Mouse (Mus musculus): ENCODE data around the gene Col7a1. TPM values are rescaled to one million over a fixed set of nuclear protein-coding genes. Genes with fewer than 3 reads are reported as not detected.

Col7a1 gene
- polyA plus RNA-seq, 1 experiment from 2014 or later: 1.1 TPM

DNA sequence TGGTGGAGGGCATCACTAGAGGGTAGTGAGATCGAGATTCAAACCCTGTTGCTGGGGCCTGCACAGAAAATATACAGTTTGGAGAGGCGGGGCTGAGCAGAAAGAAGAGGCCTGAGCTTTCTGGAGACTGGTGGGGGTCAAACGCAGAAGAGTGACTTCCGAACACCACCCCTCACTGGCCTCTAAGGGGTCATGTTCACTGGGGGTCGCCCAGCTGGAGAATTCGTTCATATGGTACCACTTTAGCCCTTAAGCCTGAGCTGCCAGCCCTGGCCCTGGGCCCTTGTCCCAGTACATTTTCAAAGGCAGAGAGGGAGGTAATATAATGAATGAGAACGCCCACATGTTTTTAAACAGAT is 37.1 kb downstream of the Col7a1 start:
- H3K4me3 ChIP-seq (ENCODE audit: low read depth, low read length): no peak overlapping the region
- peaks cover 9% of the 10 kb centered on the region for H3K4me1 ChIP-seq (ENCODE audit: control insufficient read depth, insufficient read depth, low read length)
- ATAC-seq: no peak

GRCm38 (mm10) chr9:108991428-108992084 is 38.2 kb downstream of the Col7a1 start, which contains the start of gene Pfkfb4:
Gene Pfkfb4, plus strand, starts transcription at chr9:108991778.
- H3K4me1 ChIP-seq (ENCODE audit: control insufficient read depth, insufficient read depth, low read length): peaks cover 9% of the 10 kb centered on the region
- H3K36me3 ChIP-seq (ENCODE audit: control insufficient read depth, insufficient read depth, low read length): no peaks in the 10 kb centered on the region
- peak within 1 kb of the TSS; percentile 77 for H3K4me2 ChIP-seq (ENCODE audit: low read length)
- WGBS: 2% methylated on average over 31 of the region's 31 CpGs
- H3K27ac ChIP-seq (ENCODE audit: low read depth, low read length): peak within 1 kb of the TSS; percentile 75
- no peaks in the 10 kb centered on the region for H3K9me3 ChIP-seq (replicated peaks; ENCODE audit: control insufficient read depth, low read length)
- H3K9ac ChIP-seq (ENCODE audit: low read length): peak within 1 kb of the TSS; percentile 69
- H3K4me3 ChIP-seq (ENCODE audit: low read depth, low read length): peak within 1 kb of the TSS; percentile 54
- no peaks in the 10 kb centered on the region for H3K27me3 ChIP-seq (replicated peaks; ENCODE audit: control insufficient read depth, insufficient read depth, low read length)
- ATAC-seq (peak; percentile 96), DNase-seq (ENCODE audit: low spot score) (peak; percentile 100)

More for the DNA sequence above, 37.1 kb downstream of the Col7a1 start:
- WGBS: 49% methylated on average over 7 of the region's 7 CpGs
- Histone ChIP-seq H3K27ac (ENCODE audit: low read depth, low read length) (no peak overlapping the region), H3K27me3 (replicated peaks; ENCODE audit: control insufficient read depth, insufficient read depth, low read length) (no peaks in the 10 kb centered on the region), H3K36me3 (ENCODE audit: control insufficient read depth, insufficient read depth, low read length) (no peaks in the 10 kb centered on the region), H3K9ac (ENCODE audit: low read length) (no peak overlapping the region), H3K9me3 (replicated peaks; ENCODE audit: control insufficient read depth, low read length) (no peaks in the 10 kb centered on the region), H3K4me2 (ENCODE audit: low read length) (no peak overlapping the region)
- no peak for DNase-seq (ENCODE audit: low spot score)

GRCm38 (mm10) chr9:108992085-108992469 is 38.7 kb downstream of the Col7a1 start:
- peak overlapping the region; percentile 54 for H3K4me3 ChIP-seq (ENCODE audit: low read depth, low read length)
- H3K4me2 ChIP-seq (ENCODE audit: low read length): peak overlapping the region; percentile 77
- DNase-seq (ENCODE audit: low spot score): no peak
- no peaks in the 10 kb centered on the region for H3K9me3 ChIP-seq (replicated peaks; ENCODE audit: control insufficient read depth, low read length)
- 7% methylated on average over 18 of the region's 18 CpGs for WGBS
- no peaks in the 10 kb centered on the region for H3K27me3 ChIP-seq (replicated peaks; ENCODE audit: control insufficient read depth, insufficient read depth, low read length)
- H3K36me3 ChIP-seq (ENCODE audit: control insufficient read depth, insufficient read depth, low read length): no peaks in the 10 kb centered on the region
- H3K9ac ChIP-seq (ENCODE audit: low read length): peak overlapping the region; percentile 69
- peak; percentile 21; the same call in 1 of the 2 replicates for ATAC-seq
- peaks cover 9% of the 10 kb centered on the region for H3K4me1 ChIP-seq (ENCODE audit: control insufficient read depth, insufficient read depth, low read length)
- H3K27ac ChIP-seq (ENCODE audit: low read depth, low read length): no peak overlapping the region

GRCm38 (mm10) chr9:108992620-108993361 is 39.4 kb downstream of the Col7a1 start:
- ATAC-seq: no peak
- WGBS: 87% methylated on average over 9 of the region's 9 CpGs
- H3K9ac ChIP-seq (ENCODE audit: low read length): no peak overlapping the region
- H3K4me3 ChIP-seq (ENCODE audit: low read depth, low read length): peak overlapping the region; percentile 54
- H3K27ac ChIP-seq (ENCODE audit: low read depth, low read length): no peak overlapping the region
- DNase-seq (ENCODE audit: low spot score): no peak
- no peaks in the 10 kb centered on the region for H3K36me3 ChIP-seq (ENCODE audit: control insufficient read depth, insufficient read depth, low read length)
- H3K4me2 ChIP-seq (ENCODE audit: low read length): peak overlapping the region; percentile 77
- H3K4me1 ChIP-seq (ENCODE audit: control insufficient read depth, insufficient read depth, low read length): peaks cover 9% of the 10 kb centered on the region
- no peaks in the 10 kb centered on the region for H3K9me3 ChIP-seq (replicated peaks; ENCODE audit: control insufficient read depth, low read length)
- no peaks in the 10 kb centered on the region for H3K27me3 ChIP-seq (replicated peaks; ENCODE audit: control insufficient read depth, insufficient read depth, low read length)

DNA sequence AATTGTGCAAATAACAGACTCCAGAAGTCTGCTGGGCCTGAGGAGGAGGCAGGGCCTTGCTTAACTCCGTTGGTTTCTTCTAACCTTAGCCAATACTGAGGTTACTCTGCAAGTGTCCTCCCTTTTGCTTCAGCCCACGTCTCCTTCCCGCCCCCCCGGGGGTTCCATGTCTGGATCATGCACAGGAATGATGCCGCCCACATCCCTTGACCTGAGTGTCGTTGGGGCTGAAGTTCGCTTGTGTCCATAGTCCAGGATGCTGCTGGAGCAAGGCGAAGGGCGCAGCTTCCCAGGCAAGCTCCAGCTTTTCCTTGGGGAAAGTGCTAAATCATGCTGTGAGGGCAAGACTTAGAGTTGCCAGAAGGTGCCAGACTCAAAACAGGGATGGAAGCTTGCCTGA is 43.0 kb downstream of the Col7a1 start:
- ATAC-seq: no peak
- H3K9ac ChIP-seq (ENCODE audit: low read length): no peak overlapping the region
- H3K4me2 ChIP-seq (ENCODE audit: low read length): no peak overlapping the region
- no peaks in the 10 kb centered on the region for H3K27me3 ChIP-seq (replicated peaks; ENCODE audit: control insufficient read depth, insufficient read depth, low read length)
- H3K36me3 ChIP-seq (ENCODE audit: control insufficient read depth, insufficient read depth, low read length): no peaks in the 10 kb centered on the region
- DNase-seq (ENCODE audit: low spot score): no peak
- H3K4me3 ChIP-seq (ENCODE audit: low read depth, low read length): no peak overlapping the region
- peaks cover 5% of the 10 kb centered on the region for H3K4me1 ChIP-seq (ENCODE audit: control insufficient read depth, insufficient read depth, low read length)
- WGBS: 83% methylated on average over 9 of the region's 9 CpGs
- H3K9me3 ChIP-seq (replicated peaks; ENCODE audit: control insufficient read depth, low read length): no peaks in the 10 kb centered on the region
- no peak overlapping the region for H3K27ac ChIP-seq (ENCODE audit: low read depth, low read length)

DNA sequence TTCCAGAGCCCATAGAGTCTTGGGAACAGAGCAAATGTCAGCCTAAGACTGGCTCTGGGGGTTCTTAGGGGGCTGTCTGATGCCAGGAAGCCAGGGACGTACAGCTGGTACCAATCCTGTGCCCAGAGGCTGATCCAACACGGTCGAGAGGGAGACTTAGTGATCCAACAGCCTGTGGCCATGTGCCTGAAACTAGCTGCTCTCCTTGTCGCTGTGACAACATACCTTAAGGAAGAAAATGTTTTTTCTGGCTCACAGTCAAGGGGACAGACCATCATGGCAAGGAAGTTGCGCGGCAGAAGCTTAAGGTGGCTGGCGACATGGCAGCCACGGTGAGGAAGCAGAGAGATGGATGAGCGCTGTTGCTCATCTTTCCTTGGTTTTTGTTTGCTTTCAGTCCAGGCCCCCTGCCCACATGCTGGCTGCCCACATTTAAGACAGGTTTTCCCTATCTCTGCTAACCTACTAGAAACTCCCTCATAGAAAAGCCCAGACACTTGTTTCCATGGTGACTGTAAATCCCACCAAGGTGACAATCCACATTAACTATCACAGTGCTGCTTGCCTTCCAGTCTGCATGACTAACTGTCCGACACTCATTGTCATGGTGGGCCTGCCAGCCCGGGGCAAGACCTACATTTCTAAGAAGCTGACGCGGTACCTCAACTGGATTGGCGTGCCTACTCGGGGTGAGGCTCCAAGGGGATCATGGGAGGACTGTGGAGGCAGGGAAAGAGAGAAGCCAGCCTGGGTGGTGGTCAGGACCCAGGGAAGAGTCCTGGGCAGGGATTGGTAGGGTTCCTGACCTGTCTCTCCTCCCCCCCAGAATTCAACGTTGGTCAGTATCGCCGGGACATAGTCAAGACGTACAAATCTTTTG is 45.1 kb downstream of the Col7a1 start:
- Histone ChIP-seq H3K4me2 (ENCODE audit: low read length) (no peak overlapping the region), H3K4me3 (ENCODE audit: low read depth, low read length) (no peak overlapping the region), H3K36me3 (ENCODE audit: control insufficient read depth, insufficient read depth, low read length) (0 out of 2 replicates have a peak, but pooled peaks cover 3% of the 10 kb centered on the region), H3K4me1 (ENCODE audit: control insufficient read depth, insufficient read depth, low read length) (no peaks in the 10 kb centered on the region), H3K9ac (ENCODE audit: low read length) (no peak overlapping the region), H3K27ac (ENCODE audit: low read depth, low read length) (no peak overlapping the region), H3K27me3 (replicated peaks; ENCODE audit: control insufficient read depth, insufficient read depth, low read length) (no peaks in the 10 kb centered on the region), H3K9me3 (replicated peaks; ENCODE audit: control insufficient read depth, low read length) (no peaks in the 10 kb centered on the region)
- DNase-seq (ENCODE audit: low spot score): no peak
- 85% methylated on average over 19 of the region's 19 CpGs for WGBS
- ATAC-seq: no peak

GRCm38 (mm10) chr9:108999167-108999526 is 45.8 kb downstream of the Col7a1 start:
- H3K4me1 ChIP-seq (ENCODE audit: control insufficient read depth, insufficient read depth, low read length): no peaks in the 10 kb centered on the region
- H3K27ac ChIP-seq (ENCODE audit: low read depth, low read length): no peak overlapping the region
- H3K9me3 ChIP-seq (replicated peaks; ENCODE audit: control insufficient read depth, low read length): no peaks in the 10 kb centered on the region
- H3K4me3 ChIP-seq (ENCODE audit: low read depth, low read length): no peak overlapping the region
- no peak overlapping the region for H3K4me2 ChIP-seq (ENCODE audit: low read length)
- no peaks in the 10 kb centered on the region for H3K27me3 ChIP-seq (replicated peaks; ENCODE audit: control insufficient read depth, insufficient read depth, low read length)
- no peak overlapping the region for H3K9ac ChIP-seq (ENCODE audit: low read length)
- ATAC-seq (no peak), DNase-seq (ENCODE audit: low spot score) (no peak)
- H3K36me3 ChIP-seq (ENCODE audit: control insufficient read depth, insufficient read depth, low read length): 0 out of 2 replicates have a peak, but pooled peaks cover 3% of the 10 kb centered on the region
- WGBS: 85% methylated on average over 4 of the region's 4 CpGs

DNA sequence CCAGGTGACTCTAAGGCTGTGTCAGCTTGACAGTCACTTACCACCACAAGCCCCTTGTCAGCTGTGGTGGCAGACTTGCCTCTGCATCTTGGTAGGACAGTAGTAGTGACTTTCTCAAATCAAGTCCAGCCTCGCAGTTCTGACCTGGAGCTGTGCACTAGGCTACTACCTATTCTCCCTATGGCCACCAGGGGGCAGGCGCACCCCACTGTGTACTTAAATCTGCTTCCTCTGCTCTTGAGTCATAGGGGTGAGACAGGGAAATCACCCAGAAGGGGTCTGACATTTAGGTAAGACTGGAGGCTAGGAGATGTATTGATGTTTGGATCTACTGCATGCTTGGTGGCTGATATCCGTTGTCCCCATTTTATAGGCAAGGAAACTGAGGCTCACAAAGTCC is 47.3 kb downstream of the Col7a1 start:
- Histone ChIP-seq H3K36me3 (ENCODE audit: control insufficient read depth, insufficient read depth, low read length) (0 out of 2 replicates have a peak, but pooled peaks cover 3% of the 10 kb centered on the region), H3K4me3 (ENCODE audit: low read depth, low read length) (no peak overlapping the region), H3K27ac (ENCODE audit: low read depth, low read length) (no peak overlapping the region), H3K4me1 (ENCODE audit: control insufficient read depth, insufficient read depth, low read length) (no peaks in the 10 kb centered on the region), H3K9ac (ENCODE audit: low read length) (no peak overlapping the region), H3K27me3 (replicated peaks; ENCODE audit: control insufficient read depth, insufficient read depth, low read length) (no peaks in the 10 kb centered on the region), H3K4me2 (ENCODE audit: low read length) (no peak overlapping the region), H3K9me3 (replicated peaks; ENCODE audit: control insufficient read depth, low read length) (no peaks in the 10 kb centered on the region)
- 8% methylated on average over 3 of the region's 3 CpGs for WGBS
- DNase-seq (ENCODE audit: low spot score): peak; percentile 71
- ATAC-seq: peak; percentile 52; the same call in 1 of the 2 replicates

Measured in forebrain, embryonic 14.5 days (tissue).